Mouse (Mus musculus) heart, embryonic 12.5 days (tissue): Measurements from ENCODE around the gene Gxylt2. TPM values are rescaled to one million over a fixed set of nuclear protein-coding genes. Genes with fewer than 3 reads are reported as not detected.

Experiments used
- ATAC-seq: fragments of 200-750 bp; cut with Nextera tagmentation; 2 replicates; pipeline ENCODE4 v1.8.0; 2017; ENCODE audit warnings: moderate TSS enrichment, moderate library complexity; ENCODE audit not compliant: insufficient number of reproducible peaks, low FRiP score
- H3K27ac ChIP-seq: fragments of 300-500 bp; sonication (generic); 2 replicates; pipeline ENCODE4 v1.5.1; 2016; ENCODE audit warnings: mild to moderate bottlenecking, moderate library complexity; ENCODE audit not compliant: poor library complexity, severe bottlenecking
- H3K27me3 ChIP-seq: fragments of 300-500 bp; sonication (generic); replicated peaks from 2 replicates; pipeline ENCODE4 v1.6.1; 2016; ENCODE audit warnings: mild to moderate bottlenecking, moderate library complexity
- H3K36me3 ChIP-seq: fragments of 300-500 bp; sonication (generic); 2 replicates; pipeline ENCODE4 v1.6.1; 2016; ENCODE audit warnings: mild to moderate bottlenecking, moderate library complexity
- H3K4me1 ChIP-seq: fragments of 300-500 bp; sonication (generic); replicated peaks from 2 replicates; pipeline ENCODE4 v1.6.1; 2016; ENCODE audit warnings: mild to moderate bottlenecking
- H3K4me2 ChIP-seq: fragments of 300-500 bp; sonication (generic); 2 replicates; pipeline ENCODE4 v1.6.1; 2016; ENCODE audit warnings: mild to moderate bottlenecking, moderate library complexity
- H3K4me3 ChIP-seq: fragments of 300-500 bp; sonication (generic); 2 replicates; pipeline ENCODE4 v1.5.1; 2016; ENCODE audit warnings: mild to moderate bottlenecking
- H3K9ac ChIP-seq: fragments of 300-500 bp; sonication (generic); 2 replicates; pipeline ENCODE4 v1.6.1; 2016; ENCODE audit warnings: mild to moderate bottlenecking, moderate library complexity
- H3K9me3 ChIP-seq: fragments of 300-500 bp; sonication (generic); replicated peaks from 2 replicates; pipeline ENCODE4 v1.6.1; 2016; ENCODE audit warnings: mild to moderate bottlenecking, moderate library complexity
- WGBS: fragments of 180-500 bp; shearing (Covaris S2); methylation state at CpG from one replicate; pipeline ENCODE4 v1.1.7; 2016; 5-methylcytosine and 5-hydroxymethylcytosine counted together
- polyA plus RNA-seq: library from polyadenylated mRNA; unstranded; fragments of >200 nt; fragmentation: Nextera tagmentation; extraction: Ambion mirVana; gene quantifications from 2 replicates; pipeline ENCODE4 v1.2.1, GENCODE M21; 2016

Gxylt2 gene
- polyA plus RNA-seq, 1 experiment from 2014 or later, result 1.9 TPM

DNA sequence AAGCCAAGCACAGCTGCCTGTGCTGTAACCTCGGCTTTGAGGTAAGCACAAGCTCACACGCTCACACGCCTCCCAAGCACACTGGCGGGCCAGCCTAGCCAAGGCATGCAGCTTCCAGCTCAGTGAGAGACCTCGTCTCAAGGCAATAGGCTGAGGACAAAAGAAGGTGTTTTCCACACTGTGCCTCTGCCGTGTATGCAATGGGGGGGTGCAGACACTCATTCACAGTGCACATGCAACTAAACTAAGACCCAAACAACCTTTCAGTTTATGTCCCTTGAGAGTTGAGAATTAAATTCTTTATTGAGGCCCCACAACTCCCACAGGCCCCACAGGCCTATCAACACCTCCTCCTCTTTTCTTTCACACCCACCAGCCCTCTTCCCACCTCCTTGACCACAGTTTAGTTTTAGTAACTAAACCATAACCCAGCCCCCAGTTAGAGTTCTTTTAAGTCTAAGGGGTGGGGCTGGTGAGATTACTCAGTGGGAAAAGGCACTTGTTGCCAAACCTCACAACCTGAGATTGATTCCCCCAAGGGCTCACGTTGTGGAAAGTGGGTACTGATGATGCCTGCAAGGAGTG, 119.9 kb downstream of the Gxylt2 start:
- WGBS, result 37% methylated on average over 7 of the region's 7 CpGs
- Histone ChIP-seq H3K4me3 (no peak overlapping the region), H3K4me2 (no peak overlapping the region), H3K27ac (no peak overlapping the region), H3K9ac (no peak overlapping the region), H3K36me3 (no peaks in the 10 kb centered on the region), H3K27me3 (no peaks in the 10 kb centered on the region), H3K9me3 (no peaks in the 10 kb centered on the region), H3K4me1 (peaks cover 10% of the 10 kb centered on the region)
- ATAC-seq, result no peak

GRCm38 (mm10) chr6:100826046-100826445, 121.5 kb downstream of the Gxylt2 start:
- Histone ChIP-seq H3K4me2 (no peak overlapping the region), H3K9ac (no peak overlapping the region), H3K9me3 (no peaks in the 10 kb centered on the region), H3K4me1 (peaks cover 10% of the 10 kb centered on the region), H3K4me3 (no peak overlapping the region), H3K27ac (no peak overlapping the region), H3K36me3 (no peaks in the 10 kb centered on the region), H3K27me3 (no peaks in the 10 kb centered on the region)
- WGBS, result 82% methylated on average over 6 of the region's 6 CpGs
- ATAC-seq, result no peak

DNA sequence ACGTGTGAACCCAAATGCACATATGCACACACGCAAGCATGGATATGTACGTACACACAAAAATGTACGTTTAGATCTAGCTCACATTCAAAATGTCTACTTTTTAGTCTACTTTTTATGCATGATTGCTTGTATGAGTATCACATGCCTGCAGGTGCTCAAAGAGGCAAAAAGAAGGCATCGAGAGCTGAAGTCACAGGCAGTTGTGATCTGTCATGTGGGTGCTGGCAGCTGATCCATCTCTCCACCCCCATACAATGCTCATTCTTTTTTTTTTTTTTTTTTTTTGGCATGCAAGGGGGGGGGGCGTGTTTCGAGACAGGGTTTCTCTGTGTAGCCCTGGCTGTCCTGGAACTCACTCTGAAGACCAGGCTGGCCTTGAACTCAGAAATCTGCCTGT, 124.0 kb downstream of the Gxylt2 start:
- no peak overlapping the region for H3K27ac ChIP-seq
- no peaks in the 10 kb centered on the region for H3K36me3 ChIP-seq
- ATAC-seq, result no peak
- H3K4me1 ChIP-seq, result peaks cover 10% of the 10 kb centered on the region
- no peaks in the 10 kb centered on the region for H3K27me3 ChIP-seq
- no peak overlapping the region for H3K4me2 ChIP-seq
- WGBS, result 90% methylated on average over 7 of the region's 7 CpGs
- no peak overlapping the region for H3K4me3 ChIP-seq
- no peaks in the 10 kb centered on the region for H3K9me3 ChIP-seq
- no peak overlapping the region for H3K9ac ChIP-seq

- no peak overlapping the region for H3K27ac ChIP-seq
- no peak overlapping the region for H3K4me2 ChIP-seq
- H3K36me3 ChIP-seq, result no peaks in the 10 kb centered on the region
- peaks cover 4% of the 10 kb centered on the region for H3K4me1 ChIP-seq
- no peak overlapping the region for H3K9ac ChIP-seq
- 71% methylated on average over 5 of the region's 5 CpGs for WGBS
- H3K27me3 ChIP-seq, result no peaks in the 10 kb centered on the region
- no peak overlapping the region for H3K4me3 ChIP-seq
- ATAC-seq, result no peak
- no peaks in the 10 kb centered on the region for H3K9me3 ChIP-seq
Observed at GRCm38 (mm10) chr6:100829770-100830169, 125.2 kb downstream of the Gxylt2 start.

DNA sequence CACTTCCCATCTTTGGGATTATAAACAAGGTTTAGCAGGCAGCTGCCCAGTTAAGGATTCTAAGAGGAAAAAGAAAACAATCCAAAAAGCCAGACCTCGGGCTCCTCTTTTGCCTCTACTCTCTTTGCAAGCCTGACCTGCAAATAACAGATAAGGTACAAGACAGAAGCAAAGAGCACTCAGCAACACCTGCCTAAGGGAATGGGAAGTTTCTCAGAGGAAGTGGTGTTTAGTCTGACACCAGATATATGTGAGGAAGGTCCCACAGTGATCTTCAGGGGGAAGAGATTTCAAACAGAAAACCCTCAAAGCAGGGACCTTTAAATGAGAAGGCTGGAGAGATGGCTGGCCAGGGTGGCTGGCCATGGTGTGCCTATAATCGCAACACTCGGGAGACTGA, 126.7 kb downstream of the Gxylt2 start:
- Histone ChIP-seq H3K27ac (no peak overlapping the region), H3K4me1 (peaks cover 10% of the 10 kb centered on the region), H3K4me2 (no peak overlapping the region), H3K9me3 (no peaks in the 10 kb centered on the region), H3K27me3 (no peaks in the 10 kb centered on the region), H3K4me3 (no peak overlapping the region), H3K9ac (no peak overlapping the region), H3K36me3 (peaks cover 10% of the 10 kb centered on the region)
- 73% methylated on average over 3 of the region's 3 CpGs for WGBS
- no peak for ATAC-seq

DNA sequence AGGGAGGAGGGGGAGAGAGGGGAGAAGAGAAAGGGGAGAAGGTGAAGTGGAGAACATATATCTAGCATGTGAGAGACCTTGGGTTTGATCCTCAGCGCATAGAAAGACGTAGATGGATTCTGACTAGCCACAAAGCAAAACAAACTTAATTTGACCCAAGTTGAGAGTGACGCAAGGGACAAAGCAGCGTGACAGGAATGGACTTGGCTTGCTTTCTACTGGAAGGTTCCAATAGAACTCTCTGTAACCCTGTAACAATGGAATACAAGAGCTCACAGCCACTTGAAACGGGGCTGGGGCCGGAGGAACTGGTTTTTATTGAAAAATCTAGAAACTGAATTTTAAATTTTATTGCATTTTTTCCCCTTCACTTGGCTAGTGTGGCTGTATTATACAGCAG, 127.2 kb downstream of the Gxylt2 start:
- WGBS, result 93% methylated on average over 6 of the region's 6 CpGs
- peaks cover 15% of the 10 kb centered on the region for H3K36me3 ChIP-seq
- no peak overlapping the region for H3K4me2 ChIP-seq
- no peak overlapping the region for H3K27ac ChIP-seq
- no peaks in the 10 kb centered on the region for H3K27me3 ChIP-seq
- peaks cover 10% of the 10 kb centered on the region for H3K4me1 ChIP-seq
- H3K9ac ChIP-seq, result no peak overlapping the region
- no peak for ATAC-seq
- no peaks in the 10 kb centered on the region for H3K9me3 ChIP-seq
- H3K4me3 ChIP-seq, result no peak overlapping the region

DNA sequence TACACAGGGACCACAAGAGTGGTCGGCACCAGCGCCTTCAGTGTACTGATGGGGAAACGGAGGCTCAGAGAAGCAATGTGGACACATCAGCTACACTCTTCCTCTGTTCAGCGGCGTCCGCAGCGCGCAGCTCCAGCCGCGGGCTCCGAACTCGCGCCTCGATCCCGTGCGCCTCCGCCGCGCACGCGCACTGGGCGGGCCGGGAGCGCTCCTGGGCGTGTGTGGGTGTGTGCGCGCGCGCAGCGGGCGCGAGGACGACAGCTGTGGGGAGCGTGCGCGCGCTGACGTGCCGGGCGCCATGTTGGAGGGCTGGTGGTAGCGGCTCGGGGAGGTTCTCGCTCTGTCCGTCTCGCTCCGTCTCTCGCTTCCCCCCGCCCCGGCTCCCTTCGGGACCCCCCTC, 128.8 kb downstream of the Gxylt2 start, which contains the start of gene Ppp4r2:
Gene Ppp4r2 (plus strand): TSS at position 268 of the 400 bp plus-strand sequence.
- Histone ChIP-seq H3K9ac (peak within 1 kb of the TSS; percentile 99), H3K27me3 (no peaks in the 10 kb centered on the region), H3K27ac (peak within 1 kb of the TSS; percentile 91), H3K4me2 (peak within 1 kb of the TSS; percentile 69), H3K9me3 (no peaks in the 10 kb centered on the region), H3K36me3 (peaks cover 29% of the 10 kb centered on the region), H3K4me3 (peak within 1 kb of the TSS; percentile 99), H3K4me1 (peaks cover 18% of the 10 kb centered on the region)
- ATAC-seq, result peak; percentile 95
- WGBS, result under 1% methylated on average over 50 of the region's 50 CpGs

DNA sequence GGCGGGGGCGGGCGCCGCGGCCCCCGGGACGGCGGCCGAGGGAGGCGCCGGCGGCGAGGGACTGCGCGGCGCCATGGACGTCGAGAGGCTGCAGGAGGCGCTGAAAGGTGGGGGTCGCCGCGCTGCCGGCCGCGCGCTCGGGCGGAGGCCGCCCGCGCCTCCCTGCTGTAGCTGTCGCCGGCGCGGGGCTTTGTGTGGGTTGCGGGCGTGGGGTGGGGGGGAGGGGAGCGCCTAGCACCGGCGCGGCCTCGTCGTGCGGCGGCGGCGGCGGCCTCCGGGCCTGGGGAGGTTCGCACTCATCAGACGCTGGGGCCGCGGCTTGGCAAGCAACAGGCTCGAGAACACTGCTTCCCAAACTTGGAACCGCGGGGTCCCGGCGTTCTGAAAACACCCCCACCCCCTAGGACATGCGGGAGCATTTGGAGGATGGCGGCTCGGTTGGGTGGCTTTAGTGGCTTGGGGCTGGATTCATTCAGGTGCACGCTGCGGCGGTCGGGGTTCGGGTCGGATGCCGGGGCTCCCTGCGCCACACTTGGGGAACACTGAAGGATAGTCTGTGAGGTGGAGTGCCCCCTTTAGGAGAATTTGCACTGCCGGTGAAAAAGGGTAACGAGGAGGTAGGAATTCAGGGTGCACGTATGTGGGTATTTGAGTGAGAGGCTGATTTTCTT, 129.4 kb downstream of the Gxylt2 start:
- Histone ChIP-seq H3K27me3 (no peaks in the 10 kb centered on the region), H3K36me3 (peaks cover 34% of the 10 kb centered on the region), H3K4me3 (peak overlapping the region; percentile 99), H3K9me3 (no peaks in the 10 kb centered on the region), H3K4me2 (peak overlapping the region; percentile 69), H3K9ac (peak overlapping the region; percentile 99), H3K27ac (peak overlapping the region; percentile 91), H3K4me1 (peaks cover 19% of the 10 kb centered on the region)
- ATAC-seq, result peak; percentile 92
- WGBS, result 1% methylated on average over 52 of the region's 72 CpGs

DNA sequence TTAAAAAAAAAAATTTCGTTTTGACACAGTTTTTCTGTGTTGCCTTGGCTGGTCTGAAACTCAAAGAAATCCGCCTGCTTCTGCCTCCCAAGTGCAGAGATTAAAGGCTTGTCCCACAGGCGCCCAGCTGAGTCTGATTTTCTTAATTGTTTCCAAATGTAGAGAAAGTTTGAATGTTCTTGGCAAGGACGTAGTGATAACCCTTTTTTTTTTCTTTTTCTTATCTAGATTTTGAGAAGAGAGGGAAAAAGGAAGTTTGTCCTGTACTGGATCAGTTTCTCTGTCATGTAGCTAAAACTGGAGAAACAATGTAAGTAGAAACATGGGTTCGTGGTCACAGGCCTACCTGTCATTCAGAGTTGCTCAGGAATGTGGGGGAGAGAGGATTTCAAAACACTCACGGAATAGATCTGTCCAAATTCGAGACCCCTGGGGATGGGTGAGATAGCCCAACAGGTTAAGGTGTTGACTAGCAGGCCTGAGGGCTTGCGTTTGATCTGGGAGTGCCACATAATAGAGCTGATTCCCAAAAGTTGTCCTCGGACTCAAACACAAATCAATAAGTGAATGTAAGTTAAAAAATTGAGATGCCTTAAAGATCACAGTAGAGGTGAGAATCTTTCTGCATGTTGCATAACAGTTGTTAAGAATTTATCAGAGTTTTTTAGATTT, 130.1 kb downstream of the Gxylt2 start:
- 22% methylated on average over 9 of the region's 9 CpGs for WGBS
- Histone ChIP-seq H3K27me3 (no peaks in the 10 kb centered on the region), H3K36me3 (peaks cover 39% of the 10 kb centered on the region), H3K9me3 (no peaks in the 10 kb centered on the region), H3K27ac (peak overlapping the region; percentile 91; the same call in 1 of the 2 replicates), H3K4me1 (peaks cover 19% of the 10 kb centered on the region), H3K4me2 (peak overlapping the region; percentile 69), H3K9ac (peak overlapping the region; percentile 99), H3K4me3 (peak overlapping the region; percentile 99)
- ATAC-seq, result no peak

GRCm38 (mm10) chr6:100845058-100845457, 140.5 kb downstream of the Gxylt2 start:
- Histone ChIP-seq H3K9ac (no peak overlapping the region), H3K4me1 (peaks cover 7% of the 10 kb centered on the region), H3K4me3 (no peak overlapping the region), H3K36me3 (peaks cover 57% of the 10 kb centered on the region), H3K27ac (no peak overlapping the region), H3K9me3 (no peaks in the 10 kb centered on the region), H3K27me3 (no peaks in the 10 kb centered on the region), H3K4me2 (no peak overlapping the region)
- WGBS, result 88% methylated on average over 4 of the region's 4 CpGs
- no peak for ATAC-seq

GRCm38 (mm10) chr6:100847264-100847663, 142.7 kb downstream of the Gxylt2 start:
- Histone ChIP-seq H3K4me1 (peaks cover 7% of the 10 kb centered on the region), H3K9me3 (no peaks in the 10 kb centered on the region), H3K4me3 (no peak overlapping the region), H3K27ac (no peak overlapping the region), H3K4me2 (no peak overlapping the region), H3K27me3 (no peaks in the 10 kb centered on the region), H3K9ac (no peak overlapping the region), H3K36me3 (peaks cover 46% of the 10 kb centered on the region)
- 88% methylated on average over 5 of the region's 5 CpGs for WGBS
- ATAC-seq, result no peak
